Mouse (Mus musculus) NIH3T3 (cell line): ENCODE measurements around the gene Slco1a6.

Experiments used
- DNase-seq: peaks from one replicate; pipeline ENCODE4 v3.0.0-alpha.2; 2012; ENCODE audit warnings: low read depth

Gene Slco1a6

GRCm38 (mm10) chr6:142035771-142036170 lies 172.6 kb downstream of the Slco1a6 start:
- DNase-seq: no peak
